Mouse (Mus musculus): ENCODE measurements around the gene Mapk8ip1. TPM values are rescaled to one million over a fixed set of nuclear protein-coding genes. Genes with fewer than 3 reads are reported as not detected.
"Not testable (repeated sequence)": the region's sequence is repeated elsewhere in the genome, so short reads cannot be mapped to it uniquely, and the experiment has no call there.

Gene Mapk8ip1
- polyA plus RNA-seq, 1 experiment from 2014 or later = 112 TPM

DNA sequence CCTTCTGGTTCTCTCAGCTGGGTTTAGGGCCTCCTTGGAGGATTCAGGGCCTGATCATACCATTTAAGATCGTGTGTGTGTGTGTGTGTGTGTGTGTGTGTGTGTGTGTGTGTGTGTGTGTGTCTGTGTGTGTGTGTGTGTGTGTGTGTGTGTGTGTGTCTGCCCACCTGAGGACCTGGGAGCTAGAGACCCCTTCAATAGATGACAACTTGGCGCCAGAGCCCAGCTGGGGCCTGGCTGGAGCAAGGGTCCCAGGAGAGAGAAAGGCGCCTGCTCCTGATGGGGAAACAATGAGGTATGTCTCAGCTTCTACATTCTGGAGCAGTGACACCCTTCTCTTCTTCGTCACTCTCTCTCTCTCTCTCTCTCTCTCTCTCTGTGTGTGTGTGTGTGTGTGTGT, 1.2 kb downstream of the Mapk8ip1 start:
- not testable (repeated sequence) for H3K27me3 ChIP-seq; H3K9me3 ChIP-seq; ATAC-seq (ENCODE audit: low FRiP score)
- peak overlapping the region; percentile 88; the same call in 1 of the 2 replicates for H3K27ac ChIP-seq
- peak overlapping the region; percentile 96; the same call in 1 of the 2 replicates for H3K9ac ChIP-seq
- peaks cover 12% of the 10 kb centered on the region for H3K36me3 ChIP-seq
- peaks cover 53% of the 10 kb centered on the region for H3K4me1 ChIP-seq (replicated peaks)
- WGBS = 45% methylated on average over 3 of the region's 4 CpGs
- H3K4me3 ChIP-seq = peak overlapping the region; percentile 81
- peak overlapping the region; percentile 83 for H3K4me2 ChIP-seq

DNA sequence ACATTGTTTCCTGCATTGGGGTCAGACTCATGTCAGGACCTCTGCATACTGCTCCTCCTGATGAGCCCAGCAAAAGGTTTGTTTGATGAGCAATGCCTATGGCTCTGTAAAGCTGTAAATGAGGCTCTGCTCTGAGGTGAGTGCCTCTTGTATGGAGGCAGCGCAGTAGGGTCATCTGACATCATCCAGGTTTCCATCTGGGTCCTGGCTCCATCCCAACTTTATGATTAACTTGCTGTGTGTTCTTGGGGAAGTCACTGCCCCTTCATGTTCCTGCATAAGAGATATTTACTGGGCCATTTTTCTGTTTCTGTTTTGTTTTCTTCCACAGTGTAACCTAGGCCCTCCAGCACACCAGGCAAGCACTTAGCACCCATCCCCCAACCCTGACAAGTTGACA, 3.6 kb downstream of the Mapk8ip1 start:
- Histone ChIP-seq H3K36me3 (no peaks in the 10 kb centered on the region), H3K9ac (no peak overlapping the region), H3K27me3 (no peaks in the 10 kb centered on the region), H3K4me1 (replicated peaks) (peaks cover 59% of the 10 kb centered on the region), H3K4me3 (no peak overlapping the region), H3K4me2 (peak overlapping the region; percentile 1), H3K9me3 (no peaks in the 10 kb centered on the region), H3K27ac (no peak overlapping the region)
- ATAC-seq (ENCODE audit: low FRiP score) = no peak
- WGBS = 85% methylated on average over 1 of the region's 1 CpGs

DNA sequence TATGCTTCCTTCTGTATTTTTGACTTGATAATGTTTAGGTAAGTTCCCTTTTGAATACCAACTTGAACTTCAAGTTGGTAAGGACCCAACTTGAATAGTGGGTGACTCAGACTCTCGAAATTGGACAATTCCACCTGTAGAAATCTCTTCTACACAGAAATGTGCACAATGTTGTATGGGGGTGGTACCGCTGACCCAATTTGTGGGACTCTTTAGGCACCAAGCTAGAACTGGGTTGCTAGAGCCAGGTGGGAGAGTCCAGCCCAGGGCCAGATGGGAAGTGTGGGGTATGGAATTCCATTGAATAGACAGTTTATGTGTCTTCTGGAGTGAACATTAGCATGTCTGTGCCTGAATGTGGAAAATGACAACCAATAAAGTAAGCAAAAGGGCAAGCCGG, 5.5 kb downstream of the Mapk8ip1 start:
- no peaks in the 10 kb centered on the region for H3K27me3 ChIP-seq
- no peak overlapping the region for H3K4me2 ChIP-seq
- no peak overlapping the region for H3K4me3 ChIP-seq
- ATAC-seq (ENCODE audit: low FRiP score) = no peak
- H3K9me3 ChIP-seq = no peaks in the 10 kb centered on the region
- 92% methylated on average over 3 of the region's 3 CpGs for WGBS
- no peak overlapping the region for H3K9ac ChIP-seq
- no peak overlapping the region for H3K27ac ChIP-seq
- no peaks in the 10 kb centered on the region for H3K36me3 ChIP-seq
- peaks cover 71% of the 10 kb centered on the region for H3K4me1 ChIP-seq (replicated peaks)

- Histone ChIP-seq H3K27ac (peak overlapping the region; percentile 93), H3K36me3 (peaks cover 2% of the 10 kb centered on the region; the same call in 1 of the 2 replicates), H3K9me3 (no peaks in the 10 kb centered on the region), H3K9ac (peak overlapping the region; percentile 71), H3K27me3 (no peaks in the 10 kb centered on the region), H3K4me3 (peak overlapping the region; percentile 33), H3K4me1 (replicated peaks) (peaks cover 69% of the 10 kb centered on the region), H3K4me2 (peak overlapping the region; percentile 56)
- ATAC-seq (ENCODE audit: low FRiP score) = no peak
- 5% methylated on average over 26 of the region's 26 CpGs for WGBS
These were observed 8.5 kb downstream of the Mapk8ip1 start for GRCm38 (mm10) chr2:92392318-92393264.

- peaks cover 10% of the 10 kb centered on the region for H3K36me3 ChIP-seq
- peak overlapping the region; percentile 56 for H3K4me2 ChIP-seq
- peaks cover 66% of the 10 kb centered on the region for H3K4me1 ChIP-seq (replicated peaks)
- H3K9me3 ChIP-seq = no peaks in the 10 kb centered on the region
- H3K27me3 ChIP-seq = no peaks in the 10 kb centered on the region
- peak overlapping the region; percentile 71 for H3K9ac ChIP-seq
- ATAC-seq (ENCODE audit: low FRiP score) = no peak
- WGBS = 21% methylated on average over 11 of the region's 11 CpGs
- H3K4me3 ChIP-seq = peak overlapping the region; percentile 33
- H3K27ac ChIP-seq = peak overlapping the region; percentile 93
These were observed 9.3 kb downstream of the Mapk8ip1 start for GRCm38 (mm10) chr2:92391703-92392317.

GRCm38 (mm10) chr2:92391116-92391515, 9.9 kb downstream of the Mapk8ip1 start:
- H3K4me3 ChIP-seq = peak overlapping the region; percentile 33; the same call in 1 of the 2 replicates
- WGBS = 88% methylated on average over 8 of the region's 8 CpGs
- ATAC-seq (ENCODE audit: low FRiP score) = no peak
- peak overlapping the region; percentile 93 for H3K27ac ChIP-seq
- H3K36me3 ChIP-seq = peaks cover 16% of the 10 kb centered on the region
- H3K4me2 ChIP-seq = peak overlapping the region; percentile 56
- H3K4me1 ChIP-seq (replicated peaks) = peaks cover 69% of the 10 kb centered on the region
- no peaks in the 10 kb centered on the region for H3K27me3 ChIP-seq
- H3K9ac ChIP-seq = peak overlapping the region; percentile 71; the same call in 1 of the 2 replicates
- no peaks in the 10 kb centered on the region for H3K9me3 ChIP-seq

- 0 out of 2 replicates have a peak overlapping the region, but pooled peaks have one; percentile 94 for H3K9ac ChIP-seq
- WGBS = 75% methylated on average over 6 of the region's 6 CpGs
- H3K4me3 ChIP-seq = no peak overlapping the region
These were observed 10.7 kb downstream of the Mapk8ip1 start for GRCm38 (mm10) chr2:92390206-92390930.

GRCm38 (mm10) chr2:92389645-92390044, 11.4 kb downstream of the Mapk8ip1 start:
- 2% methylated on average over 10 of the region's 10 CpGs for WGBS
- H3K9ac ChIP-seq = peak overlapping the region; percentile 94
- peak overlapping the region; percentile 88 for H3K4me2 ChIP-seq
- no peak; the same call in 1 of the 2 replicates for ATAC-seq (ENCODE audit: low FRiP score)
- peak overlapping the region; percentile 84 for H3K4me3 ChIP-seq
- H3K27me3 ChIP-seq = no peaks in the 10 kb centered on the region
- H3K27ac ChIP-seq = peak overlapping the region; percentile 93
- H3K36me3 ChIP-seq = peaks cover 31% of the 10 kb centered on the region
- H3K9me3 ChIP-seq = no peaks in the 10 kb centered on the region
- H3K4me1 ChIP-seq (replicated peaks) = peaks cover 70% of the 10 kb centered on the region

More at GRCm38 (mm10) chr2:92390206-92390930, 10.7 kb downstream of the Mapk8ip1 start:
- Histone ChIP-seq H3K36me3 (peaks cover 24% of the 10 kb centered on the region), H3K4me1 (replicated peaks) (peaks cover 70% of the 10 kb centered on the region), H3K27ac (peak overlapping the region; percentile 93), H3K9me3 (no peaks in the 10 kb centered on the region), H3K4me2 (peak overlapping the region; percentile 88), H3K27me3 (no peaks in the 10 kb centered on the region)
- ATAC-seq (ENCODE audit: low FRiP score) = no peak

DNA sequence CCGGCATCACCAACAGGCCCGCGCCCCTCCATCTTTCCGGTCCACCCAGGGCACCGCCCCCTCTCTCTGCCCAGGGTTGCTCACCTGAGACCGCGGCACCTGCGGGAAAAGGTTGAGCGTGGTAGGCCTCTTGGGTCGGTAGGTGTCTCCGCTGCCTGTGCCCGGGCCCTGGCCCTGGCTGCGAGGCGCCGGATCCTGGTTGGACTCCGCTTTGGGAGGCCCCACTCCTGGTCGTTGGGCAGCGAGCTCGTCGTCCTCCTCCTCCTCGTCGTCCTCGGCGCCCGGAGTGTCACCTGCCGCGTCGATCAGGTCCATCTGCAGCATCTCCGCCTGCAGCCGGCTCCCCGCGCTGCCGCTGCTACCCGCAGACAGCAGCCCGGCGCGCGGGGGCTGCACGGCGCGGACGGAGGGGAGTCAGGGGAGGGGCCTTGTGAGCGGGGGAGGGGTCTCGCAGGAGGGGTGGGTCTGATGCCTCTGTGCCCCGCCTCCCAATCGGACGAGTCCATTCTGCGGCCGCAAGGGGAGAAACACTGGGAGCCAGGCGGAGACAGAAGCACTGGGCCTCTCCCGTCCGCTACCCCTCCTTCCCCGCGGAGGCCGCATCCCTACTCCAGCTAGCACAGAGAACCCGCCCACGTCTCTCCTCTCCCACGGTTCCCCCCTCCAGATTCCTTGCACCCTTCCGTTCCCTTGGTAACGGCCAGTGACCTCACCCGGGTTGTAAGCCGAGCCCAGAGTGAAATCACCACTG, 12.0 kb downstream of the Mapk8ip1 start:
- no peaks in the 10 kb centered on the region for H3K9me3 ChIP-seq
- WGBS = under 1% methylated on average over 53 of the region's 62 CpGs
- peak overlapping the region; percentile 84 for H3K4me3 ChIP-seq
- peak overlapping the region; percentile 88 for H3K4me2 ChIP-seq
- H3K36me3 ChIP-seq = peaks cover 37% of the 10 kb centered on the region
- H3K27me3 ChIP-seq = no peaks in the 10 kb centered on the region
- peak overlapping the region; percentile 93 for H3K27ac ChIP-seq
- peaks cover 70% of the 10 kb centered on the region for H3K4me1 ChIP-seq (replicated peaks)
- H3K9ac ChIP-seq = peak overlapping the region; percentile 94
- peak; percentile 93 for ATAC-seq (ENCODE audit: low FRiP score)

GRCm38 (mm10) chr2:92388081-92388517, 13.0 kb downstream of the Mapk8ip1 start:
- Histone ChIP-seq H3K9ac (peak overlapping the region; percentile 94), H3K4me3 (peak overlapping the region; percentile 84), H3K36me3 (peaks cover 47% of the 10 kb centered on the region), H3K4me2 (peak overlapping the region; percentile 88), H3K27me3 (no peaks in the 10 kb centered on the region), H3K9me3 (no peaks in the 10 kb centered on the region), H3K27ac (peak overlapping the region; percentile 93), H3K4me1 (replicated peaks) (peaks cover 64% of the 10 kb centered on the region)
- ATAC-seq (ENCODE audit: low FRiP score) = no peak
- 35% methylated on average over 3 of the region's 3 CpGs for WGBS

GRCm38 (mm10) chr2:92387646-92388045, 13.4 kb downstream of the Mapk8ip1 start:
- no peaks in the 10 kb centered on the region for H3K9me3 ChIP-seq
- peaks cover 51% of the 10 kb centered on the region for H3K36me3 ChIP-seq
- peak overlapping the region; percentile 88 for H3K4me2 ChIP-seq
- peak overlapping the region; percentile 84 for H3K4me3 ChIP-seq
- H3K27ac ChIP-seq = peak overlapping the region; percentile 93
- H3K9ac ChIP-seq = peak overlapping the region; percentile 94
- peaks cover 60% of the 10 kb centered on the region for H3K4me1 ChIP-seq (replicated peaks)
- no peaks in the 10 kb centered on the region for H3K27me3 ChIP-seq
- no peak for ATAC-seq (ENCODE audit: low FRiP score)
- WGBS = 67% methylated on average over 4 of the region's 4 CpGs

All from hindbrain, embryonic 13.5 days (tissue).